Mouse (Mus musculus) liver, embryonic 12.5 days (tissue): ENCODE measurements around the gene Gif. TPM values are rescaled to one million over a fixed set of nuclear protein-coding genes. Genes with fewer than 3 reads are reported as not detected.

Source experiments
- ATAC-seq: fragments of 200-750 bp; cut with Nextera tagmentation; 2 replicates; pipeline ENCODE4 v1.8.0; 2017; ENCODE audit warnings: moderate number of reproducible peaks, mild to moderate bottlenecking, moderate library complexity
- H3K27ac ChIP-seq: fragments of 300-500 bp; sonication (generic); 2 replicates; pipeline ENCODE4 v1.5.1; 2016; ENCODE audit warnings: mild to moderate bottlenecking
- H3K27me3 ChIP-seq: fragments of 300-500 bp; sonication (generic); replicated peaks from 2 replicates; pipeline ENCODE4 v1.6.1; 2016; ENCODE audit warnings: mild to moderate bottlenecking, moderate library complexity
- H3K36me3 ChIP-seq: fragments of 300-500 bp; sonication (generic); 2 replicates; pipeline ENCODE4 v1.6.1; 2016; ENCODE audit warnings: mild to moderate bottlenecking, moderate library complexity
- H3K4me1 ChIP-seq: fragments of 300-500 bp; sonication (generic); 2 replicates; pipeline ENCODE4 v1.6.1; 2016
- H3K4me2 ChIP-seq: fragments of 300-500 bp; sonication (generic); 2 replicates; pipeline ENCODE4 v1.6.1; 2016; ENCODE audit warnings: mild to moderate bottlenecking, moderate library complexity
- H3K4me3 ChIP-seq: fragments of 300-500 bp; sonication (generic); 2 replicates; pipeline ENCODE4 v1.5.1; 2016; ENCODE audit warnings: mild to moderate bottlenecking, moderate library complexity
- H3K9ac ChIP-seq: fragments of 300-500 bp; sonication (generic); 2 replicates; pipeline ENCODE4 v1.6.1; 2016; ENCODE audit warnings: mild to moderate bottlenecking, moderate library complexity
- H3K9me3 ChIP-seq: fragments of 300-500 bp; sonication (generic); replicated peaks from 2 replicates; pipeline ENCODE4 v1.6.1; 2016; ENCODE audit warnings: mild to moderate bottlenecking, moderate library complexity
- WGBS: fragments of 180-500 bp; shearing (Covaris S2); methylation state at CpG from one replicate; pipeline ENCODE4 v1.1.7; 2016; ENCODE audit not compliant: insufficient replicate concordance; 5-methylcytosine and 5-hydroxymethylcytosine counted together
- polyA plus RNA-seq: library from polyadenylated mRNA; unstranded; fragments of >200 nt; fragmentation: Nextera tagmentation; extraction: Ambion mirVana; gene quantifications from 2 replicates; pipeline ENCODE4 v1.2.1, GENCODE M21; 2016

Gif gene
- not detected in 2 replicates for polyA plus RNA-seq

GRCm38 (mm10) chr19:11747298-11747697 lies at the start of gene Gif:
Gene Gif, plus strand, starts transcription at chr19:11747554.
- no peak for ATAC-seq
- WGBS = 74% methylated on average over 2 of the region's 2 CpGs
- Histone ChIP-seq H3K4me3 (no peak within 1 kb of the TSS), H3K4me1 (peaks cover 11% of the 10 kb centered on the region), H3K4me2 (no peak within 1 kb of the TSS), H3K9ac (no peak within 1 kb of the TSS), H3K36me3 (no peaks in the 10 kb centered on the region), H3K27ac (no peak within 1 kb of the TSS), H3K27me3 (no peaks in the 10 kb centered on the region), H3K9me3 (no peaks in the 10 kb centered on the region)

GRCm38 (mm10) chr19:11698342-11698741 lies 49.0 kb upstream of the Gif start:
- 71% methylated on average over 6 of the region's 6 CpGs for WGBS
- H3K4me1 ChIP-seq = no peaks in the 10 kb centered on the region

GRCm38 (mm10) chr19:11712451-11712850 lies 34.9 kb upstream of the Gif start:
- no peak overlapping the region for H3K27ac ChIP-seq
- H3K9me3 ChIP-seq = no peaks in the 10 kb centered on the region
- ATAC-seq = no peak
- no peak overlapping the region for H3K4me3 ChIP-seq
- WGBS = 64% methylated on average over 4 of the region's 4 CpGs
- H3K27me3 ChIP-seq = no peaks in the 10 kb centered on the region
- H3K36me3 ChIP-seq = no peaks in the 10 kb centered on the region
- no peaks in the 10 kb centered on the region for H3K4me1 ChIP-seq
- H3K4me2 ChIP-seq = no peak overlapping the region
- no peak overlapping the region for H3K9ac ChIP-seq

More at GRCm38 (mm10) chr19:11698342-11698741, 49.0 kb upstream of the Gif start:
- H3K27ac ChIP-seq = no peak overlapping the region
- H3K4me2 ChIP-seq = no peak overlapping the region
- ATAC-seq = no peak
- H3K4me3 ChIP-seq = no peak overlapping the region
- no peaks in the 10 kb centered on the region for H3K9me3 ChIP-seq
- no peaks in the 10 kb centered on the region for H3K27me3 ChIP-seq
- H3K36me3 ChIP-seq = no peaks in the 10 kb centered on the region
- H3K9ac ChIP-seq = no peak overlapping the region

GRCm38 (mm10) chr19:11720071-11720470 lies 27.3 kb upstream of the Gif start:
- Histone ChIP-seq H3K4me3 (no peak overlapping the region), H3K9ac (no peak overlapping the region), H3K9me3 (no peaks in the 10 kb centered on the region), H3K4me1 (peaks cover 4% of the 10 kb centered on the region), H3K36me3 (no peaks in the 10 kb centered on the region), H3K27me3 (no peaks in the 10 kb centered on the region), H3K4me2 (no peak overlapping the region), H3K27ac (no peak overlapping the region)
- no peak for ATAC-seq
- WGBS = 47% methylated on average over 3 of the region's 3 CpGs

- Histone ChIP-seq H3K4me3 (no peak overlapping the region), H3K27me3 (no peaks in the 10 kb centered on the region), H3K27ac (no peak overlapping the region), H3K36me3 (no peaks in the 10 kb centered on the region), H3K9ac (no peak overlapping the region), H3K4me1 (peaks cover 21% of the 10 kb centered on the region), H3K4me2 (no peak overlapping the region), H3K9me3 (no peaks in the 10 kb centered on the region)
- no peak for ATAC-seq
- WGBS = 79% methylated on average over 2 of the region's 2 CpGs
These were observed 23.5 kb upstream of the Gif start for GRCm38 (mm10) chr19:11723870-11724269.

- no peaks in the 10 kb centered on the region for H3K27me3 ChIP-seq
- peaks cover 21% of the 10 kb centered on the region for H3K4me1 ChIP-seq
- no peaks in the 10 kb centered on the region for H3K36me3 ChIP-seq
- no peak overlapping the region for H3K4me3 ChIP-seq
- ATAC-seq = no peak
- H3K9ac ChIP-seq = no peak overlapping the region
- H3K9me3 ChIP-seq = no peaks in the 10 kb centered on the region
- H3K4me2 ChIP-seq = no peak overlapping the region
- no peak overlapping the region for H3K27ac ChIP-seq
- 69% methylated on average over 6 of the region's 6 CpGs for WGBS
These were observed 23.1 kb upstream of the Gif start for GRCm38 (mm10) chr19:11724275-11724674.

GRCm38 (mm10) chr19:11725915-11726314 lies 21.4 kb upstream of the Gif start:
- WGBS = 24% methylated on average over 2 of the region's 2 CpGs
- peak; percentile 89 for ATAC-seq
- Histone ChIP-seq H3K27ac (peak overlapping the region; percentile 73; the same call in 1 of the 2 replicates), H3K27me3 (no peaks in the 10 kb centered on the region), H3K4me1 (peaks cover 21% of the 10 kb centered on the region), H3K4me2 (no peak overlapping the region), H3K9me3 (no peaks in the 10 kb centered on the region), H3K9ac (no peak overlapping the region), H3K36me3 (no peaks in the 10 kb centered on the region), H3K4me3 (no peak overlapping the region)

GRCm38 (mm10) chr19:11727304-11727703 lies 20.1 kb upstream of the Gif start:
- Histone ChIP-seq H3K9ac (no peak overlapping the region), H3K4me1 (peaks cover 21% of the 10 kb centered on the region), H3K36me3 (no peaks in the 10 kb centered on the region), H3K4me2 (0 out of 2 replicates have a peak overlapping the region, but pooled peaks have one; percentile 8), H3K27ac (peak overlapping the region; percentile 72; the same call in 1 of the 2 replicates), H3K27me3 (no peaks in the 10 kb centered on the region), H3K9me3 (no peaks in the 10 kb centered on the region), H3K4me3 (no peak overlapping the region)
- 41% methylated on average over 5 of the region's 5 CpGs for WGBS
- peak; percentile 83 for ATAC-seq

- no peak overlapping the region for H3K4me2 ChIP-seq
- no peak overlapping the region for H3K27ac ChIP-seq
- no peak for ATAC-seq
- peaks cover 16% of the 10 kb centered on the region for H3K4me1 ChIP-seq
- H3K9ac ChIP-seq = no peak overlapping the region
- H3K4me3 ChIP-seq = no peak overlapping the region
- WGBS = 53% methylated on average over 1 of the region's 1 CpGs
- H3K36me3 ChIP-seq = no peaks in the 10 kb centered on the region
- H3K9me3 ChIP-seq = no peaks in the 10 kb centered on the region
- H3K27me3 ChIP-seq = no peaks in the 10 kb centered on the region
These were observed 17.1 kb upstream of the Gif start for GRCm38 (mm10) chr19:11730278-11730677.

GRCm38 (mm10) chr19:11736455-11736854 lies 10.9 kb upstream of the Gif start:
- Histone ChIP-seq H3K27ac (no peak overlapping the region), H3K4me2 (no peak overlapping the region), H3K4me1 (peaks cover 10% of the 10 kb centered on the region), H3K36me3 (no peaks in the 10 kb centered on the region), H3K27me3 (no peaks in the 10 kb centered on the region), H3K9ac (no peak overlapping the region), H3K4me3 (no peak overlapping the region), H3K9me3 (no peaks in the 10 kb centered on the region)
- 17% methylated on average over 1 of the region's 1 CpGs for WGBS
- peak; percentile 76 for ATAC-seq

GRCm38 (mm10) chr19:11745680-11746079 lies 1.7 kb upstream of the Gif start:
- H3K4me1 ChIP-seq = peaks cover 11% of the 10 kb centered on the region
- no peak overlapping the region for H3K27ac ChIP-seq
- H3K4me3 ChIP-seq = no peak overlapping the region
- H3K36me3 ChIP-seq = no peaks in the 10 kb centered on the region
- H3K9me3 ChIP-seq = no peaks in the 10 kb centered on the region
- peak; percentile 86 for ATAC-seq
- no peak overlapping the region for H3K4me2 ChIP-seq
- H3K27me3 ChIP-seq = no peaks in the 10 kb centered on the region
- no peak overlapping the region for H3K9ac ChIP-seq

- H3K9me3 ChIP-seq = no peaks in the 10 kb centered on the region
- H3K27me3 ChIP-seq = no peaks in the 10 kb centered on the region
- H3K9ac ChIP-seq = no peak overlapping the region
- H3K27ac ChIP-seq = no peak overlapping the region
- H3K4me1 ChIP-seq = peaks cover 3% of the 10 kb centered on the region; the same call in 1 of the 2 replicates
- H3K36me3 ChIP-seq = no peaks in the 10 kb centered on the region
- 61% methylated on average over 3 of the region's 3 CpGs for WGBS
- H3K4me3 ChIP-seq = no peak overlapping the region
- ATAC-seq = no peak
- H3K4me2 ChIP-seq = no peak overlapping the region
These were observed 17.7 kb downstream of the Gif start for GRCm38 (mm10) chr19:11765059-11765458.

- WGBS = 53% methylated on average over 4 of the region's 4 CpGs
- H3K4me2 ChIP-seq = no peak overlapping the region
- no peak overlapping the region for H3K27ac ChIP-seq
- no peaks in the 10 kb centered on the region for H3K27me3 ChIP-seq
- no peaks in the 10 kb centered on the region for H3K9me3 ChIP-seq
- ATAC-seq = no peak
- H3K36me3 ChIP-seq = no peaks in the 10 kb centered on the region
- H3K4me3 ChIP-seq = no peak overlapping the region
- peaks cover 12% of the 10 kb centered on the region for H3K4me1 ChIP-seq
- no peak overlapping the region for H3K9ac ChIP-seq
These were observed 19.1 kb downstream of the Gif start for GRCm38 (mm10) chr19:11766413-11766812.
